Mouse (Mus musculus) adrenal gland, adult (tissue): ENCODE measurements around the gene Gm10352.
"Not testable (repeated sequence)": the region's sequence is repeated elsewhere in the genome, so short reads cannot be mapped to it uniquely, and the experiment has no call there.

Source experiments
- DNase-seq, 2 experiments: peaks; one replicate each; pipeline ENCODE4 v3.0.0; 2022 to 2023; ENCODE audit warnings: low spot score in 1 of 2; ENCODE audit not compliant: inconsistent age in 2 of 2

The Gm10352 gene

GRCm38 (mm10) chrY:2900689-2901088 is at the start of gene Gm10352:
TSS of gene Gm10352 (plus strand) at chrY:2900989.
- DNase-seq = not testable (repeated sequence)

- not testable (repeated sequence) for DNase-seq
Measured at GRCm38 (mm10) chrY:2932282-2932681, 31.5 kb downstream of the Gm10352 start, which contains the start of gene Gm29289. TSS of gene Gm29289 (plus strand) at chrY:2932582.
